Mouse (Mus musculus): ENCODE data around the gene Pak1. TPM values are rescaled to one million over a fixed set of nuclear protein-coding genes. Genes with fewer than 3 reads are reported as not detected.

The Pak1 gene
- polyA plus RNA-seq, 1 experiment: 3.1 TPM

DNA sequence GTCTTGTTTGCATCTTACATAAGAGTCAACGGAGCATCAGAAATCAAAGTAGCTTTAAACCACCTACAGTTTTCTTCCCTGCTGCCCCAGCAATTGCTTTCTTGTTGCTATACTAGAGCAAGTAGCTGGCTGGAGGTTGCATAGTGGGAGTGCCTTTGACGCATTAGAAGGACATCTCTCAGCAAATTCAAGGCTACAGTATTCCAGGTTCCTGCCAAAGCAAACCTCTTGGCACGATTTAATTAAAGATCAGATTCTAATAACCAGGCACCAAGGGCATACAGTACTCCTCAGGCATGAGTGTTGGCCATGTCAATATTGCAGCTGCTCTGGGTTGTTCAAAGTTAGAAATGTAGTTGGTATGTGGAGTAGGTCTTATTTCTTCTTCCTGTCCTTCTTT is 62.0 kb downstream of the Pak1 start:
- no peak for TF ChIP-seq CTCF (IDR thresholded peaks at IDR 0.05; ENCODE audit: control insufficient read depth, insufficient read depth, insufficient replicate concordance, low read depth, low read length)
- TF ChIP-seq POLR2A (IDR thresholded peaks at IDR 0.05; ENCODE audit: control insufficient read depth, low read depth, low read length): no peak
- Histone ChIP-seq H3K27me3 (ENCODE audit: control insufficient read depth, insufficient read depth, low read length) (no peaks in the 10 kb centered on the region), H3K36me3 (ENCODE audit: control insufficient read depth, insufficient read depth, low read length) (no peaks in the 10 kb centered on the region), H3K4me1 (ENCODE audit: control insufficient read depth, insufficient read depth, low read length) (no peaks in the 10 kb centered on the region), H3K27ac (ENCODE audit: control insufficient read depth, insufficient read depth, low read depth, low read length) (no peak overlapping the region), H3K4me3 (ENCODE audit: control insufficient read depth, low read depth, low read length) (no peak overlapping the region)

DNA sequence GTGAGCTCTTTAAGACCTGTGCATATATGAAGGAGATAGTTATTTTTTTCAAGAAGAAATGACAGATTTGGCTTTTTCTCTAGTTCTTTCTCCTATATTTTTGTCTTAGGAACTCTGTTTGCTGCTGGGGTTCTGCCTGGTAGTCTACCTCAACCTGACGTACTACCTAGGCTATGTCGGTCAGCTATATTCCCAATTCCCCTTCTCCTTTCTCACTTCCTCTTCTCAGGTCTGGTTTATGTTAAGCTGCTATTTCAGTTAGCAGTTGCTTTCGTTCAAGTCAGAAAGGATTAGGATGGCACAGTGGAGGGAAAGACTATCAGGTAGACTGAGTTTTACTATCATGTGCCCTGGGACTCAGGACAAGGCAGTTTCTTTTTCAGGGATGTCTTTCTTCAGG is 75.2 kb downstream of the Pak1 start:
- H3K27me3 ChIP-seq (ENCODE audit: control insufficient read depth, insufficient read depth, low read length): no peaks in the 10 kb centered on the region
- H3K27ac ChIP-seq (ENCODE audit: control insufficient read depth, insufficient read depth, low read depth, low read length): no peak overlapping the region
- no peak overlapping the region for H3K4me3 ChIP-seq (ENCODE audit: control insufficient read depth, low read depth, low read length)
- no peaks in the 10 kb centered on the region for H3K36me3 ChIP-seq (ENCODE audit: control insufficient read depth, insufficient read depth, low read length)
- no peaks in the 10 kb centered on the region for H3K4me1 ChIP-seq (ENCODE audit: control insufficient read depth, insufficient read depth, low read length)
- TF ChIP-seq CTCF (IDR thresholded peaks at IDR 0.05; ENCODE audit: control insufficient read depth, insufficient read depth, insufficient replicate concordance, low read depth, low read length) (no peak), POLR2A (IDR thresholded peaks at IDR 0.05; ENCODE audit: control insufficient read depth, low read depth, low read length) (no peak)

DNA sequence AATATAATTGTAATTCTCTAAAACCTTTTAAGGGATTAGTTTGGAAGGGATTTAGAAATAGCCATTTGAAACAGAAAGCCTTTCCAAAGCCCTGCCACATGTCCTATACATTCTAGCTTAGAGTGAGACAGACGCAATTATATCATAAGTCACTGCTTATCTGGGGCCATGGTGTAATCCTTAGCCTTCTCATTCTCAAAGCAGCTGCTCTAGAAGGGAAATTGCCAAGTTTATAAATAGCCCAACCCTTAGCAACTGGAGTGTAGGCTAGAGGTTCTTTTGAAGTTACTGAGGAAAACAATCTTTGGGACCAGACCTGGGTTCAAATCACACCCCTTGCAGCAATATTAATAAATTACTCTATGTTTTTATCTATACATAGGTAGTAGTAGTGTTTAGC is 76.2 kb downstream of the Pak1 start:
- no peaks in the 10 kb centered on the region for H3K27me3 ChIP-seq (ENCODE audit: control insufficient read depth, insufficient read depth, low read length)
- no peak for TF ChIP-seq CTCF (IDR thresholded peaks at IDR 0.05; ENCODE audit: control insufficient read depth, insufficient read depth, insufficient replicate concordance, low read depth, low read length)
- no peak for TF ChIP-seq POLR2A (IDR thresholded peaks at IDR 0.05; ENCODE audit: control insufficient read depth, low read depth, low read length)
- H3K4me3 ChIP-seq (ENCODE audit: control insufficient read depth, low read depth, low read length): no peak overlapping the region
- H3K27ac ChIP-seq (ENCODE audit: control insufficient read depth, insufficient read depth, low read depth, low read length): no peak overlapping the region
- no peaks in the 10 kb centered on the region for H3K4me1 ChIP-seq (ENCODE audit: control insufficient read depth, insufficient read depth, low read length)
- no peaks in the 10 kb centered on the region for H3K36me3 ChIP-seq (ENCODE audit: control insufficient read depth, insufficient read depth, low read length)

DNA sequence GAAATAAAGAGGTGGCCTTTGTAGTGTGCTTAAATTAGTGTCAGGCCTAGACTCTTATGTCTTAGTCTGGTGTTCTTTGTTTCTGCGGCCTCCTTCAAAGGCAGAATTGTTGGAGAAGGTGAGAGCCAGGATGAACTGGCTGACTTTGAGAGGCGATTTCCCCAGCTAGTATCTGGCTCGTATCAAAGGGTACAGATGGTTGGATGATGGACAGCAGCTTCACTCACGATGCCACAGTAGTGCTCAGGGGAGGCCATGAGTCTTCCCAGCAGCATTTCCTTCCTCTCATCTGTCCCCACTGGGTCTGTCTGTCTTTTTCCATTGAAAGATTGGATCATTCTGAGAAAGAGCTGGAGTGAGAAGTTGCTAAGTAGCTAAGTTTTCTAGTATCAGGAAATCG is 79.5 kb downstream of the Pak1 start:
- no peaks in the 10 kb centered on the region for H3K27me3 ChIP-seq (ENCODE audit: control insufficient read depth, insufficient read depth, low read length)
- TF ChIP-seq CTCF (IDR thresholded peaks at IDR 0.05; ENCODE audit: control insufficient read depth, insufficient read depth, insufficient replicate concordance, low read depth, low read length): no peak
- H3K4me1 ChIP-seq (ENCODE audit: control insufficient read depth, insufficient read depth, low read length): no peaks in the 10 kb centered on the region
- H3K4me3 ChIP-seq (ENCODE audit: control insufficient read depth, low read depth, low read length): no peak overlapping the region
- no peak overlapping the region for H3K27ac ChIP-seq (ENCODE audit: control insufficient read depth, insufficient read depth, low read depth, low read length)
- H3K36me3 ChIP-seq (ENCODE audit: control insufficient read depth, insufficient read depth, low read length): no peaks in the 10 kb centered on the region

DNA sequence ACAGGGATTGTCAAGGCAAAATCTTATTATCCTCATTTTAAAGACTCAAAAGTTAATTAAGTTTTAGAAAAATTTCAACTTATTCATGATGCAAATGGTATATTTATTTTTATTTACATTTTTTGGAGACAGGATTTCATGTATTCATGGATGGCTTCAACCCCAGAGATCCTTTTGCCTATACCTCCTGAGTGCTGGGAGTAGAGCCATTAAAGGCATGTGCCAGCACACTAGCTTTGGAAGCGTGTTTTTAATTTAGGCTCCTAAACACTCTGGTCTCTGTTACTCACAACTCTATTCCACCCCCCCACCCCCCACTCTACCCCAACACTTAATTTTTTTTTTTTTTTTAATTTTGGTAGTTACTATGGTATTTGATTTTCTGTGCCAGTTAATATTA is 80.4 kb downstream of the Pak1 start:
- no peak for TF ChIP-seq POLR2A (IDR thresholded peaks at IDR 0.05; ENCODE audit: control insufficient read depth, low read depth, low read length)
- TF ChIP-seq CTCF (IDR thresholded peaks at IDR 0.05; ENCODE audit: control insufficient read depth, insufficient read depth, insufficient replicate concordance, low read depth, low read length): no peak
- Histone ChIP-seq H3K4me1 (ENCODE audit: control insufficient read depth, insufficient read depth, low read length) (no peaks in the 10 kb centered on the region), H3K36me3 (ENCODE audit: control insufficient read depth, insufficient read depth, low read length) (no peaks in the 10 kb centered on the region), H3K27ac (ENCODE audit: control insufficient read depth, insufficient read depth, low read depth, low read length) (no peak overlapping the region), H3K4me3 (ENCODE audit: control insufficient read depth, low read depth, low read length) (no peak overlapping the region), H3K27me3 (ENCODE audit: control insufficient read depth, insufficient read depth, low read length) (no peaks in the 10 kb centered on the region)

DNA sequence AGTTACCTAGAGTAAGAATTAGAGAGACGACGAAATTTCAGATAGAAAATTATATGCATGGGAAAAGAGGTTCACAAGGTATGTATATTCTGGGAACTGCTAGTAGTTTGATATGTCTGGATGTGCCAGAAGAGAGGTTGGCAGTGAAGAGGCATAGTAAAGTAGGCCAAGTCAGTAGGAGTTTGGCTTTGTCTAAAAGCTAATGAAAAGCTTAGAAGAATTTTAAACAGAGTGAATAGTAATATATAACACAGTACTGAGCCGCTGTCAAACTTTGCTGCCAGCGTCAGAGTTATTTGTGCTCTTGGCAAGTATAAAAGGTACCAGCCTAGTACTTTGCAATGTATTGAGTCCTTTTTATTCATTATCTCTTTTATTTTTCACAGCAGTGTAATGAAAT is 84.1 kb downstream of the Pak1 start:
- no peaks in the 10 kb centered on the region for H3K4me1 ChIP-seq (ENCODE audit: control insufficient read depth, insufficient read depth, low read length)
- TF ChIP-seq CTCF (IDR thresholded peaks at IDR 0.05; ENCODE audit: control insufficient read depth, insufficient read depth, insufficient replicate concordance, low read depth, low read length): no peak
- TF ChIP-seq POLR2A (IDR thresholded peaks at IDR 0.05; ENCODE audit: control insufficient read depth, low read depth, low read length): no peak

DNA sequence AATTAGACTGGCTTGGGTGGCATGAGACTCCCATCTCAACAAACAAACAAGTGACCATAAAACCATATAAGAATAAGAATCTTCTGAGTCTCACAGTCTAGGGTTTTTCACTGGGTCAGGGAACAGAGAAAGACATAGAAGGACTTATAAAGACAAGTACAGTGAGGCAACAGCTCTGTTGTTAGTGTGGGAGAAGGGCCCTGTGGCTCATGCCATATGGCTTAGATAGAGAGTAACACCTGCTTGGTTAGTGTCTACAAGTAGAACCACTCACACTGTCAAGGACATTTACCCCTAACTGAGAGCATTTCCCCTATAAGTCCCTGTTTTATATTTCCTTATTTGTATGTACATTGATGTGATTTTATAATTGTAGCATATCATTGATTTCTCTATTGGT is 85.0 kb downstream of the Pak1 start:
- Histone ChIP-seq H3K4me3 (ENCODE audit: control insufficient read depth, low read depth, low read length) (no peak overlapping the region), H3K27ac (ENCODE audit: control insufficient read depth, insufficient read depth, low read depth, low read length) (no peak overlapping the region), H3K36me3 (ENCODE audit: control insufficient read depth, insufficient read depth, low read length) (no peaks in the 10 kb centered on the region), H3K4me1 (ENCODE audit: control insufficient read depth, insufficient read depth, low read length) (no peaks in the 10 kb centered on the region), H3K27me3 (ENCODE audit: control insufficient read depth, insufficient read depth, low read length) (no peaks in the 10 kb centered on the region)
- TF ChIP-seq CTCF (IDR thresholded peaks at IDR 0.05; ENCODE audit: control insufficient read depth, insufficient read depth, insufficient replicate concordance, low read depth, low read length): no peak
- TF ChIP-seq POLR2A (IDR thresholded peaks at IDR 0.05; ENCODE audit: control insufficient read depth, low read depth, low read length): no peak

More for the DNA sequence above, 84.1 kb downstream of the Pak1 start:
- no peaks in the 10 kb centered on the region for H3K36me3 ChIP-seq (ENCODE audit: control insufficient read depth, insufficient read depth, low read length)
- H3K27ac ChIP-seq (ENCODE audit: control insufficient read depth, insufficient read depth, low read depth, low read length): no peak overlapping the region
- no peaks in the 10 kb centered on the region for H3K27me3 ChIP-seq (ENCODE audit: control insufficient read depth, insufficient read depth, low read length)
- no peak overlapping the region for H3K4me3 ChIP-seq (ENCODE audit: control insufficient read depth, low read depth, low read length)

DNA sequence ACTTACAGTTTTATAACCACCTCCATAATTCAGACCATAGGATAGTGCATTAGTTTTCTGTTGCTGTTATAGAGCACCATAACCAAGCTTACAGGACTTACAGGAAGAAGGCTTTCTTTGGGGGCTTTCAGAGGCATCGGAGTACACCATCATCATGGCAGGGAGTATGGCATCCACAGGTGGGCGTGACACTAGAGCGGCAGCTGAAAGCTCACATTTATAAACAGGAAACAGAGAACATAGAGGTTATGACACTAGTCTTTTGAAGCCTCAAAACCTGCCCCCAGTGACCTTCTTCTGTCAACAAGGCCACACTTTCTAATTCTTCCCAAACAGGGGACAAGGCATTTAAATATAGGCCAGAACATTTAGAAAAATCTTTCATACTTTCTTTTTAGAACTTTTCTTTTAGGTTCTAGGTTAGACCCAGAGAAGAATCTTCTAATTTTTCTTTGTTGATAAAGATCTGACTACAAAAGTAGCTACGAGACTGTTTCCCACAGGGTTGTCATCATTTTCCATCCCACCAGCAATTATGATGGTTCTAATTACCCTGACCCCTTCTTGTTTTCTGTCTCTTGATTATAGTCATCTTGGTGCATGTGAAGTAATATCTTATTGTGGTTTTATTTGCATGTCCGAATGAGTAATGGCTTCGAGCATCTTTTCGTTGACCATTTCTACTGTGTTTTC is 89.7 kb downstream of the Pak1 start:
- Histone ChIP-seq H3K36me3 (ENCODE audit: control insufficient read depth, insufficient read depth, low read length) (no peaks in the 10 kb centered on the region), H3K4me3 (ENCODE audit: control insufficient read depth, low read depth, low read length) (no peak overlapping the region), H3K27ac (ENCODE audit: control insufficient read depth, insufficient read depth, low read depth, low read length) (no peak overlapping the region), H3K4me1 (ENCODE audit: control insufficient read depth, insufficient read depth, low read length) (no peaks in the 10 kb centered on the region), H3K27me3 (ENCODE audit: control insufficient read depth, insufficient read depth, low read length) (no peaks in the 10 kb centered on the region)
- TF ChIP-seq POLR2A (IDR thresholded peaks at IDR 0.05; ENCODE audit: control insufficient read depth, low read depth, low read length) (no peak), CTCF (IDR thresholded peaks at IDR 0.05; ENCODE audit: control insufficient read depth, insufficient read depth, insufficient replicate concordance, low read depth, low read length) (no peak)

Measured in testis, adult 2 months (tissue).